Mouse (Mus musculus): ENCODE data around the gene Qars.

GRCm38 (mm10) chr9:108459939-108460318 is 47.6 kb upstream of the Qars start:
- TF ChIP-seq CTCF (IDR thresholded peaks at IDR 0.05; ENCODE audit: extremely low read depth, insufficient read depth, insufficient read length, insufficient replicate concordance) (no peak), POLR2A (IDR thresholded peaks at IDR 0.05; ENCODE audit: low read depth, low read length) (no peak)

Measured in spleen, adult 2 months (tissue).